Mouse (Mus musculus) bone marrow macrophage, adult 2 months (primary cell): ENCODE results near the gene Kcnq1.

Experiments
- CTCF ChIP-seq: IDR thresholded peaks from 2 replicates; pipeline ENCODE4 v1.5.1; 2012; ENCODE audit warnings: low read depth, mild to moderate bottlenecking, low read length, moderate library complexity
- POLR2A ChIP-seq: IDR thresholded peaks from 2 replicates; pipeline ENCODE4 v1.6.1; 2012; ENCODE audit warnings: mild to moderate bottlenecking, low read depth, low read length, borderline replicate concordance

GRCm38 (mm10) chr7:143300037-143300436, 193.9 kb downstream of the Kcnq1 start:
- no peak for TF ChIP-seq POLR2A
- TF ChIP-seq CTCF: no peak
